Mouse (Mus musculus): ENCODE data around the gene Farp1. TPM values are rescaled to one million over a fixed set of nuclear protein-coding genes. Genes with fewer than 3 reads are reported as not detected.

Farp1 gene
- total RNA-seq, 1 experiment, result 8.6 TPM

DNA sequence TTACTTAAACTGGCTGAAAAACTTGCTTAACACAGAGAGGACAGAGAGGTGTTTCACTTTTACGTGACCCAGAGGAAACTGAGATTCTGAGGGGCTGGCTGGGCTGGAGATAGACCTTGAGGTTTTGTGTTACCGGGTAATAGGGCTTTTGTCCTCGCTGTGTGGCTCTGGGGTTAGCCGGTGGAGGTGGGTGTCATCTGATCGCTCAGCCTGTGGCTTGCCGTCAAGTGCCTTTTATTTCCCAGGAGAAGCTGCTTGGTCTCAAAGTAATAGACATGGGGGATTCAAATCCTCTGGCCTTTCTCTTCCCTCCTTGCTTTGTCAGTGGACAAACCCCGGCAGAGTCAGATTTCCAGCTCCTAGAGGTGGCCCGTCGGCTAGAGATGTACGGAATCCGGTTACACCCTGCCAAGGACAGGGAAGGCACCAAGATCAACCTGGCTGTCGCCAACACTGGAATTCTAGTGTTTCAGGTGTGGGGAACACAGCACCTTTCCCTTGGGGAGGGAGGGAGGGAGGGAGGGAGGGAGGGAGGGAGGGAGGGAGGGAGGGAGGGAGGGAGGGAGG is 199.8 kb downstream of the Farp1 start:
- Histone ChIP-seq H3K9ac (ENCODE audit: insufficient read depth, low read depth, low read length, poor library complexity, severe bottlenecking) (no peak overlapping the region), H3K4me1 (ENCODE audit: control insufficient read depth in 2 of 2, insufficient read depth in 2 of 2, low read length in 2 of 2, poor library complexity in 1 of 2) (no peaks in the 10 kb centered on the region), H3K9me3 (ENCODE audit: control insufficient read depth, insufficient read depth, low read depth, low read length) (no peaks in the 10 kb centered on the region), H3K36me3 (ENCODE audit: control insufficient read depth, insufficient read depth, low read length, poor library complexity, severe bottlenecking) (no peaks in the 10 kb centered on the region), H3K27ac (ENCODE audit: insufficient read depth, low read depth, low read length, poor library complexity, severe bottlenecking) (no peak overlapping the region), H3K4me3 (ENCODE audit: insufficient read depth in 1 of 2, low read depth in 1 of 2, low read length in 2 of 2, poor library complexity in 1 of 2, severe bottlenecking in 1 of 2) (no peak overlapping the region)
- no peak for TF ChIP-seq MAFK (IDR thresholded peaks at IDR 0.05; ENCODE audit: insufficient read depth, low read depth, low read length)
- no peak for TF ChIP-seq ZNF384 (IDR thresholded peaks at IDR 0.05; ENCODE audit: low read depth, low read length)
- in situ Hi-C loops (cut with MboI; ENCODE audit: low sequenced_read_pairs in 2 of 2, unreplicated experiment in 2 of 2), result no loop called here
- no peak for DNase-seq (ENCODE audit: low read depth, low spot score)

DNA sequence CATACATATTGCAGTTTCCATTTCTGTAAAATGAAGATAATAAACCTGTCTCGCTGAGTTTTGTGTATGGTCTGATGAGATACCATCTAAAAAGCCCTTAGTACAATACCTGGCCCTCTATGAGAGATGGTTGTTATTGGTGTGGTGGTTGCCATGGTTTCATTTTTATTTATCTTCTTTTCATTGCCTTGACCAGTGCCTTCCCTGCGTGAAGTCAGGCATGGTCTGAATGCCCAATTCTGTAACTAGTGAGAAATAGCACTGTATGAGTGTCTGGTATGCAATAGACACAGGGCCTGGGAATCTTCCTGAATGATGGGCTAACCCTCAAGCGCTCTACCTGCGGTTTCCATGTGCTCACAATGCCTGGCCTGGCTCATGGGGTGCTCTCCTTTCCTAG is 201.7 kb downstream of the Farp1 start:
- TF ChIP-seq ZNF384 (IDR thresholded peaks at IDR 0.05; ENCODE audit: low read depth, low read length), result no peak
- no peak for TF ChIP-seq MAFK (IDR thresholded peaks at IDR 0.05; ENCODE audit: insufficient read depth, low read depth, low read length)
- TF ChIP-seq HCFC1 (IDR thresholded peaks at IDR 0.05; ENCODE audit: borderline replicate concordance, insufficient read depth, low read length), result no peak
- Histone ChIP-seq H3K4me1 (ENCODE audit: control insufficient read depth in 2 of 2, insufficient read depth in 2 of 2, low read length in 2 of 2, poor library complexity in 1 of 2) (no peaks in the 10 kb centered on the region), H3K9ac (ENCODE audit: insufficient read depth, low read depth, low read length, poor library complexity, severe bottlenecking) (no peak overlapping the region), H3K4me3 (ENCODE audit: insufficient read depth in 1 of 2, low read depth in 1 of 2, low read length in 2 of 2, poor library complexity in 1 of 2, severe bottlenecking in 1 of 2) (no peak overlapping the region), H3K27ac (ENCODE audit: insufficient read depth, low read depth, low read length, poor library complexity, severe bottlenecking) (no peak overlapping the region), H3K9me3 (ENCODE audit: control insufficient read depth, insufficient read depth, low read depth, low read length) (no peaks in the 10 kb centered on the region), H3K36me3 (ENCODE audit: control insufficient read depth, insufficient read depth, low read length, poor library complexity, severe bottlenecking) (no peaks in the 10 kb centered on the region)
- in situ Hi-C loops (cut with MboI; ENCODE audit: low sequenced_read_pairs in 2 of 2, unreplicated experiment in 2 of 2), result no loop called here
- DNase-seq (ENCODE audit: low read depth, low spot score), result no peak

DNA sequence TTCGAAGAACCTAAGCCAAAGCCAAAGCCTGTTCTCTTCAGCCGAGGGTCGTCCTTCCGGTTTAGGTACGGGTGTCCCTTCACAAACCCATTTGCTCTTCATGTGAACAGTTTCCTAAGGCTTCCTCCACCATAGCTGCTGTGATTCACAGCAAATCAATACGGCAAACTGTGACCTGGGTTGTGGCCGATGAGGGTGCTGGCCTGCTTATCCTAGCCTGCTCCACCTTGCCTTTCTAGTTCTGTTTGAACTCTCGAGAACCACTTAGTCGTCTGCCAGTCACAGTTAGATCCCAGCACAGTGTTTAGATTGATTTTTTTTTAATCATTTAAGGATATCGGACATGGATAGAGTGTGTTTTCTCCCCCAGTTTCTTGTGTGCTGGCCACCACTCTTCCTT is 203.7 kb downstream of the Farp1 start:
- Histone ChIP-seq H3K9me3 (ENCODE audit: control insufficient read depth, insufficient read depth, low read depth, low read length) (no peaks in the 10 kb centered on the region), H3K27ac (ENCODE audit: insufficient read depth, low read depth, low read length, poor library complexity, severe bottlenecking) (no peak overlapping the region), H3K4me1 (ENCODE audit: control insufficient read depth in 2 of 2, insufficient read depth in 2 of 2, low read length in 2 of 2, poor library complexity in 1 of 2) (no peaks in the 10 kb centered on the region), H3K4me3 (ENCODE audit: insufficient read depth in 1 of 2, low read depth in 1 of 2, low read length in 2 of 2, poor library complexity in 1 of 2, severe bottlenecking in 1 of 2) (no peak overlapping the region), H3K36me3 (ENCODE audit: control insufficient read depth, insufficient read depth, low read length, poor library complexity, severe bottlenecking) (no peaks in the 10 kb centered on the region), H3K9ac (ENCODE audit: insufficient read depth, low read depth, low read length, poor library complexity, severe bottlenecking) (no peak overlapping the region)
- DNase-seq (ENCODE audit: low read depth, low spot score), result no peak
- TF ChIP-seq CHD2 (IDR thresholded peaks at IDR 0.05; ENCODE audit: low read depth, low read length) (no peak), ZNF384 (IDR thresholded peaks at IDR 0.05; ENCODE audit: low read depth, low read length) (no peak), ZC3H11A (IDR thresholded peaks at IDR 0.05; ENCODE audit: borderline replicate concordance, low read depth, low read length) (no peak), HCFC1 (IDR thresholded peaks at IDR 0.05; ENCODE audit: borderline replicate concordance, insufficient read depth, low read length) (no peak), MAFK (IDR thresholded peaks at IDR 0.05; ENCODE audit: insufficient read depth, low read depth, low read length) (no peak)
- in situ Hi-C loops (cut with MboI; ENCODE audit: low sequenced_read_pairs in 2 of 2, unreplicated experiment in 2 of 2), result no loop called here

DNA sequence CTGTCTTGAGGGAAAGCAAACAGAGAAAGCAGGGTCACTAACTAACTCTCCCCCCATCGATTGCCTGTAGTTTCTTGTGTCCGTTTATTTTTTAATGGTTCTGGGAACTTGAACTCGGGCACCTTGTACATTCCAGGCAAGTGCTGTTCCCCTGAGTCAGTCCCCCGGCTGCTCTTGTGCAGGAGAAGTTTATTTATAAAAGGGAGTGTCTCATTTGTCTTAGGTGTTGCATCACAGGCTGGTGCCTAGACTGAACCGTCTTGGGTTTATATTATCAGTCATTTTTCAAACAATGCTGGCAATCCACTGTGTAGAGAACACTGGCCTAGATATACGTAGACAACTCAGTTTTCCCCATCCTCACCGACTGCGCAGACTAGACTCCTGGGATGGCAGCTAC is 204.4 kb downstream of the Farp1 start:
- no peak overlapping the region for H3K9ac ChIP-seq (ENCODE audit: insufficient read depth, low read depth, low read length, poor library complexity, severe bottlenecking)
- H3K27ac ChIP-seq (ENCODE audit: insufficient read depth, low read depth, low read length, poor library complexity, severe bottlenecking), result no peak overlapping the region
- no peaks in the 10 kb centered on the region for H3K9me3 ChIP-seq (ENCODE audit: control insufficient read depth, insufficient read depth, low read depth, low read length)
- no peak for DNase-seq (ENCODE audit: low read depth, low spot score)
- TF ChIP-seq ZNF384 (IDR thresholded peaks at IDR 0.05; ENCODE audit: low read depth, low read length) (no peak), ZC3H11A (IDR thresholded peaks at IDR 0.05; ENCODE audit: borderline replicate concordance, low read depth, low read length) (no peak), CHD2 (IDR thresholded peaks at IDR 0.05; ENCODE audit: low read depth, low read length) (no peak), HCFC1 (IDR thresholded peaks at IDR 0.05; ENCODE audit: borderline replicate concordance, insufficient read depth, low read length) (no peak), MAFK (IDR thresholded peaks at IDR 0.05; ENCODE audit: insufficient read depth, low read depth, low read length) (no peak)
- H3K4me1 ChIP-seq (ENCODE audit: control insufficient read depth in 2 of 2, insufficient read depth in 2 of 2, low read length in 2 of 2, poor library complexity in 1 of 2), result no peaks in the 10 kb centered on the region
- in situ Hi-C loops (cut with MboI; ENCODE audit: low sequenced_read_pairs in 2 of 2, unreplicated experiment in 2 of 2), result no loop called here
- no peaks in the 10 kb centered on the region for H3K36me3 ChIP-seq (ENCODE audit: control insufficient read depth, insufficient read depth, low read length, poor library complexity, severe bottlenecking)
- no peak overlapping the region for H3K4me3 ChIP-seq (ENCODE audit: insufficient read depth in 1 of 2, low read depth in 1 of 2, low read length in 2 of 2, poor library complexity in 1 of 2, severe bottlenecking in 1 of 2)

DNA sequence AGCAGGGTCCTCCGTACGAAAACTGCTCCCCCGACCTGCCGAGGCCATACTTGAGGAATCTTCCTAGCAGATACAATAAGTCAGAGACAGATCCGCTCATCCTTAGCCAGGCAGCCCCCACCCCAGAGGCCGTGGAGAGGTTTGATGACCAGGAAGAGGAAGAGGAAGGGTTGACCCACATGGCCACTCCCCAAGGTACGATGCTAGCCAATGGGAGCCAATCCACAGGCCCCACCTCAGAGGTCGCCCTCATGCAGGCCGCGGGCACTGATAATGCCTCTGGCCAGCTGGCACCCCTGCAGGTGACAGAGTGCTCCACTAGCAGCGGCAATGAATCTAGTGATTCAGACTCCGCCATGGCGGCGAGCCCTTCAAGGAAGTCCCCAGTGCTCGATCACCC is 209.1 kb downstream of the Farp1 start:
- Histone ChIP-seq H3K9ac (ENCODE audit: insufficient read depth, low read depth, low read length, poor library complexity, severe bottlenecking) (peak overlapping the region; percentile 48), H3K4me1 (ENCODE audit: control insufficient read depth in 2 of 2, insufficient read depth in 2 of 2, low read length in 2 of 2, poor library complexity in 1 of 2) (peaks cover 0 to 3% of the 10 kb centered on the region in 2 experiments; a peak in 3 of 4 replicates), H3K9me3 (ENCODE audit: control insufficient read depth, insufficient read depth, low read depth, low read length) (no peaks in the 10 kb centered on the region), H3K4me3 (ENCODE audit: insufficient read depth in 1 of 2, low read depth in 1 of 2, low read length in 2 of 2, poor library complexity in 1 of 2, severe bottlenecking in 1 of 2) (peak overlapping the region; percentile 63 to 66), H3K27ac (ENCODE audit: insufficient read depth, low read depth, low read length, poor library complexity, severe bottlenecking) (no peak overlapping the region), H3K36me3 (ENCODE audit: control insufficient read depth, insufficient read depth, low read length, poor library complexity, severe bottlenecking) (no peaks in the 10 kb centered on the region)
- no peak for DNase-seq (ENCODE audit: low read depth, low spot score)
- TF ChIP-seq ZC3H11A (IDR thresholded peaks at IDR 0.05; ENCODE audit: borderline replicate concordance, low read depth, low read length) (no peak), MAFK (IDR thresholded peaks at IDR 0.05; ENCODE audit: insufficient read depth, low read depth, low read length) (no peak), HCFC1 (IDR thresholded peaks at IDR 0.05; ENCODE audit: borderline replicate concordance, insufficient read depth, low read length) (no peak), CHD2 (IDR thresholded peaks at IDR 0.05; ENCODE audit: low read depth, low read length) (no peak), ZNF384 (IDR thresholded peaks at IDR 0.05; ENCODE audit: low read depth, low read length) (no peak)
- in situ Hi-C loops (cut with MboI; ENCODE audit: low sequenced_read_pairs in 2 of 2, unreplicated experiment in 2 of 2), result no loop called here

All from ES-E14 (cell line).